ENCODE assay signal across 11 mouse cellular contexts in genomic region chr3:144367766-144368116, GRCm38 (mm10).
DNase-seq lines count a peak whose midpoint lies in the region; ATAC-seq and TF ChIP-seq lines count a peak whose summit lies in the region.
"Had no signal": no experiment of that assay in that cellular context is flagged by ENCODE, and none has a peak within 500 bp of the region (broad histone marks: within the 10 kb centered on the region; RNA-seq: fewer than 3 reads in every experiment).

No protein-coding gene starts in this region.

- no peaks in the 10 kb centered on the region for H3K27me3 ChIP-seq in intestine, embryonic 16.5 days (replicated peaks; ENCODE audit: control insufficient read depth, insufficient read depth, low read length)
- no peaks in the 10 kb centered on the region for H3K27me3 ChIP-seq in neural tube, embryonic 15.5 days (replicated peaks)
- H3K27me3 ChIP-seq: Patski had no signal

- no peak for DNase-seq in cerebellum, postnatal 4 days (ENCODE audit: low spot score in 2 of 2)
- no peak for DNase-seq in left cerebral cortex, adult 2 months (ENCODE audit: extremely low spot score in 1 of 2, low spot score in 2 of 2)
- no peak for DNase-seq in left cerebral cortex, adult 8-10 months (ENCODE audit: low spot score in 2 of 2)
- no peak for DNase-seq in thymus, postnatal 14 days
- DNase-seq in left cerebral cortex, adult 18-20 months (ENCODE audit: low spot score in 2 of 2) = no peak
- DNase-seq: thymus, adult 18-20 months had no signal

- peak overlapping the region; percentile 38 for H3K4me3 ChIP-seq in left cerebral cortex, adult 2 months
- no peak overlapping the region for H3K4me3 ChIP-seq in intestine, embryonic 16.5 days (ENCODE audit: low read length)
- peak overlapping the region; percentile 31 for H3K4me3 ChIP-seq in neural tube, embryonic 15.5 days (replicated peaks)
- H3K4me3 ChIP-seq: myocyte had no signal

- TF ChIP-seq CTCF in left cerebral cortex, adult 2 months (IDR thresholded peaks at IDR 0.05) = no peak

- peak overlapping the region; percentile 43 for H3K4me2 ChIP-seq in intestine, embryonic 16.5 days (ENCODE audit: low read depth, low read length)
- peak overlapping the region; percentile 56 for H3K4me2 ChIP-seq in neural tube, embryonic 15.5 days

- 34% methylated on average over 7 of the region's 7 CpGs for whole genome bisulfite sequencing in intestine, embryonic 16.5 days
- 17% methylated on average over 7 of the region's 7 CpGs for WGBS in neural tube, embryonic 15.5 days

- intact Hi-C loops in left cerebral cortex, adult 2 months (cut with DNase I) = no loop called here

- no peak overlapping the region for H3K27ac ChIP-seq in left cerebral cortex, adult 2 months
- H3K27ac ChIP-seq in intestine, embryonic 16.5 days (ENCODE audit: low read length) = no peak overlapping the region
- H3K27ac ChIP-seq in neural tube, embryonic 15.5 days (replicated peaks) = no peak overlapping the region

- no peak overlapping the region for H3K9ac ChIP-seq in intestine, embryonic 16.5 days (ENCODE audit: low read depth, low read length)
- peak overlapping the region; percentile 1; the same call in 1 of the 2 replicates for H3K9ac ChIP-seq in neural tube, embryonic 15.5 days (replicated peaks)

- 0 out of 2 replicates have a peak, but pooled peaks cover 3% of the 10 kb centered on the region for H3K4me1 ChIP-seq in intestine, embryonic 16.5 days (ENCODE audit: control insufficient read depth, insufficient read depth, low read length)
- H3K4me1 ChIP-seq in neural tube, embryonic 15.5 days = peaks cover 15% of the 10 kb centered on the region

- H3K9me3 ChIP-seq in intestine, embryonic 16.5 days (ENCODE audit: control insufficient read depth, low read length) = no peaks in the 10 kb centered on the region
- no peaks in the 10 kb centered on the region for H3K9me3 ChIP-seq in neural tube, embryonic 15.5 days (replicated peaks)

- ATAC-seq in cerebellum, adult (ENCODE audit: insufficient number of reproducible peaks, low FRiP score, low TSS enrichment) = peak; percentile 18; the same call in 1 of the 2 replicates
- ATAC-seq in intestine, embryonic 16.5 days = no peak
- ATAC-seq in neural tube, embryonic 15.5 days (ENCODE audit: low FRiP score) = peak; percentile 68
- ATAC-seq: Patski had no signal

- H3K36me3 ChIP-seq in intestine, embryonic 16.5 days (ENCODE audit: control insufficient read depth, insufficient read depth, low read length) = no peaks in the 10 kb centered on the region
- no peaks in the 10 kb centered on the region for H3K36me3 ChIP-seq in neural tube, embryonic 15.5 days
